Mouse (Mus musculus) stomach, postnatal 0 days (tissue): Measurements from ENCODE around the gene Cdc42ep1. TPM values are rescaled to one million over a fixed set of nuclear protein-coding genes. Genes with fewer than 3 reads are reported as not detected.

Experiments used
- ATAC-seq: fragments of 200-750 bp; cut with Nextera tagmentation; 2 replicates; pipeline ENCODE4 v1.8.0; 2017; ENCODE audit not compliant: low FRiP score, low TSS enrichment
- DNase-seq: peaks from one replicate; pipeline ENCODE4 v3.0.0-alpha.2; 2016; ENCODE audit warnings: low spot score
- H3K27ac ChIP-seq: fragments of 300-500 bp; sonication (generic); replicated peaks from 2 replicates; pipeline ENCODE4 v1.5.1; 2014; ENCODE audit warnings: mild to moderate bottlenecking, control low read depth
- H3K27me3 ChIP-seq: fragments of 300-500 bp; sonication (generic); 2 replicates; pipeline ENCODE4 v1.6.1; 2014; ENCODE audit warnings: low read length; ENCODE audit not compliant: control insufficient read depth, insufficient read depth
- H3K36me3 ChIP-seq: fragments of 300-500 bp; sonication (generic); 2 replicates; pipeline ENCODE4 v1.6.1; 2014; ENCODE audit warnings: low read length, mixed read lengths; ENCODE audit not compliant: control insufficient read depth, insufficient read depth
- H3K4me1 ChIP-seq: fragments of 300-500 bp; sonication (generic); replicated peaks from 2 replicates; pipeline ENCODE4 v1.6.1; 2014; ENCODE audit warnings: antibody characterized with exemption; ENCODE audit not compliant: control insufficient read depth, insufficient read depth
- H3K4me2 ChIP-seq: fragments of 300-500 bp; sonication (generic); replicated peaks from 2 replicates; pipeline ENCODE4 v1.6.1; 2014; ENCODE audit warnings: low read depth, mild to moderate bottlenecking, control low read depth, moderate library complexity
- H3K4me3 ChIP-seq: fragments of 300-500 bp; sonication (generic); 2 replicates; pipeline ENCODE4 v1.5.1; 2014; ENCODE audit warnings: low read depth, low read length, control low read depth
- H3K9ac ChIP-seq: fragments of 300-500 bp; sonication (generic); 2 replicates; pipeline ENCODE4 v1.6.1; 2014; ENCODE audit warnings: mild to moderate bottlenecking, low read length, control low read depth, mixed read lengths
- H3K9me3 ChIP-seq: fragments of 300-500 bp; sonication (generic); 2 replicates; pipeline ENCODE4 v1.6.1; 2016; ENCODE audit warnings: low read length; ENCODE audit not compliant: control insufficient read depth
- CTCF ChIP-seq: IDR thresholded peaks from 2 replicates; pipeline ENCODE4 v1.5.1; 2016; ENCODE audit warnings: antibody characterized with exemption, low read depth, mild to moderate bottlenecking, moderate library complexity
- EP300 ChIP-seq: optimal IDR thresholded peaks from 2 replicates; pipeline ENCODE3; 2016; ENCODE audit warnings: antibody characterized with exemption
- WGBS: fragments of 180-500 bp; shearing (Covaris S2); extraction: QIAGEN DNeasy Blood & Tissue Kit; methylation state at CpG from one replicate; pipeline ENCODE4 v1.1.7; 2014; 5-methylcytosine and 5-hydroxymethylcytosine counted together
- polyA plus RNA-seq: library from polyadenylated mRNA; unstranded; fragments of >200 nt; fragmentation: Nextera tagmentation; extraction: Ambion mirVana; gene quantifications from 2 replicates; pipeline ENCODE4 v1.2.1, GENCODE M21; 2015

The Cdc42ep1 gene
- polyA plus RNA-seq, 1 experiment from 2014 or later: 37.7 TPM

GRCm38 (mm10) chr15:78873803-78874435, 31.5 kb downstream of the Cdc42ep1 start:
- Histone ChIP-seq H3K4me1 (no peaks in the 10 kb centered on the region; the same call in 1 of the 2 replicates), H3K9me3 (no peaks in the 10 kb centered on the region), H3K36me3 (no peaks in the 10 kb centered on the region), H3K9ac (no peak overlapping the region), H3K4me3 (no peak overlapping the region), H3K4me2 (no peak overlapping the region), H3K27me3 (no peaks in the 10 kb centered on the region), H3K27ac (no peak overlapping the region)
- DNase-seq: no peak
- TF ChIP-seq EP300 (no peak), CTCF (peak; percentile 26)
- WGBS: 47% methylated on average over 13 of the region's 13 CpGs
- ATAC-seq: no peak

DNA sequence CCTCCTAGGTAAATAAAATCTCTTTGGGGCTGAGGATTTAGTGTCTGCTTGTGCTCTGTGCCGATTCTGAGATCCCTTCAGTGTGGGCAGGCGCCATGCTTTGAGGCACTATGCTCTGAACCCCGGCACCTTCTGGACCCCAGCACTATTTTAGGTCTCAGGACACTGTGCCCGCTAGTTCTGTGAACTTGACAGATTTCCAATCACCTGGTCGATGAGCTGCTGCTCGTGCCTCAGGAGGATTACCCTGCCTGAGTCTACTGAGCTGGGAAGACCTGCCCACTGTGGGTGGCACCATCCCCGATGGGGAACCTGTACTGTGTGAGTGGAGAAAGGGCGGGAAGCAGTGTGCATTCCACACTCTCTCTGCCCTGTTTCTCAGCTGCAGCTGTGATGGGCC, 32.6 kb downstream of the Cdc42ep1 start:
- H3K36me3 ChIP-seq: no peaks in the 10 kb centered on the region; the same call in 1 of the 2 replicates
- ATAC-seq (no peak), DNase-seq (peak; percentile 45)
- no peak overlapping the region for H3K9ac ChIP-seq
- H3K4me1 ChIP-seq: peaks cover 7% of the 10 kb centered on the region
- H3K9me3 ChIP-seq: no peaks in the 10 kb centered on the region
- no peak for TF ChIP-seq CTCF
- no peak for TF ChIP-seq EP300
- H3K4me3 ChIP-seq: no peak overlapping the region
- H3K4me2 ChIP-seq: no peak overlapping the region
- WGBS: 65% methylated on average over 8 of the region's 8 CpGs
- peak overlapping the region; percentile 88 for H3K27ac ChIP-seq
- H3K27me3 ChIP-seq: no peaks in the 10 kb centered on the region

DNA sequence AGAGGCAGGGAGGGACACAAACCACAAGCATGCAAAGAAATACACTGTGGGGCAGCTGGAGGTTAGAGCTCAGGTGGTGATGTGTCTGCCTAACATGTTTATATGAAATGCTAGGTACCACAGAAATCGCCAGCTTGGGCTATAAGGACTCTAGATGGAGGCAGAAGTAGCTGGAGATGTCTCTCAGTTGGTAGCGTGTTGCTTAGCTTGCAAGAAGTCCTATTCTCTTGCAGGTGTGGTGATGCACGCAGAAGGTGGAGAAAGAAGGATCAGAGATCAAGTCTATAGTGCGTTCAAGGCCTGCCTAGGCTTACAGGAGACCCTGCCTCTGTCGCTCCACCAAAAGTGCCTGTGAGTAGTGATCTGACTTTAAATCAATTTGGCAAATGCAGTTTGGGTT, 33.1 kb downstream of the Cdc42ep1 start:
- Histone ChIP-seq H3K4me1 (peaks cover 7% of the 10 kb centered on the region), H3K4me3 (no peak overlapping the region), H3K4me2 (no peak overlapping the region; the same call in 1 of the 2 replicates), H3K27ac (peak overlapping the region; percentile 88), H3K36me3 (no peaks in the 10 kb centered on the region; the same call in 1 of the 2 replicates), H3K9ac (peak overlapping the region; percentile 31; the same call in 1 of the 2 replicates), H3K9me3 (no peaks in the 10 kb centered on the region), H3K27me3 (no peaks in the 10 kb centered on the region)
- no peak for TF ChIP-seq EP300
- TF ChIP-seq CTCF: no peak
- WGBS: 65% methylated on average over 5 of the region's 5 CpGs
- no peak for ATAC-seq
- no peak for DNase-seq

DNA sequence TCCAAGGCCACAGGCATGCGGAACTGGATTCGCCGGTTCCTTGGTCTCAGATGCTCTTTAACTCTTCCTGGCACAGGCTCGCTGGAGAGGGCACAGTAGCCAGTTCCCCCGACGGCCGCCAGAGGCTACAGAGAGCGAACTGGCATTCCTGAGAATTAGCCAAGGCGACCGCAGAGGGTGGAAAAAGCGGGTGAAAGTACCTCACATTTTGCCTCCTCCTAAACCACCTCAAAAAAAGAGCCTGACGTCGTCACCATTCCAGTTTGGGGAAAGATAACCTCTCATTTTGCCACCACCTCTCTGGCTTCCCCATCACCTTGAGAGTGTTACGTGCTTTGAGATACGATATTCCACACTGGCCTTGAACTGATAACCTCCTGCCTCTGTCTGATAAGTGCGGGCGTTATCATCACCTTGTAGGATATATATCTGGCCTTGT, 33.9 kb downstream of the Cdc42ep1 start:
- peak; percentile 95 for DNase-seq
- Histone ChIP-seq H3K9ac (peak overlapping the region; percentile 56), H3K4me2 (peak overlapping the region; percentile 68), H3K27me3 (no peaks in the 10 kb centered on the region), H3K4me1 (peaks cover 7% of the 10 kb centered on the region), H3K27ac (peak overlapping the region; percentile 99), H3K4me3 (peak overlapping the region; percentile 63), H3K9me3 (no peaks in the 10 kb centered on the region), H3K36me3 (peaks cover 5% of the 10 kb centered on the region)
- WGBS: 3% methylated on average over 17 of the region's 17 CpGs
- TF ChIP-seq CTCF (peak; percentile 84), EP300 (peak; percentile 29)
- peak; percentile 73 for ATAC-seq

DNA sequence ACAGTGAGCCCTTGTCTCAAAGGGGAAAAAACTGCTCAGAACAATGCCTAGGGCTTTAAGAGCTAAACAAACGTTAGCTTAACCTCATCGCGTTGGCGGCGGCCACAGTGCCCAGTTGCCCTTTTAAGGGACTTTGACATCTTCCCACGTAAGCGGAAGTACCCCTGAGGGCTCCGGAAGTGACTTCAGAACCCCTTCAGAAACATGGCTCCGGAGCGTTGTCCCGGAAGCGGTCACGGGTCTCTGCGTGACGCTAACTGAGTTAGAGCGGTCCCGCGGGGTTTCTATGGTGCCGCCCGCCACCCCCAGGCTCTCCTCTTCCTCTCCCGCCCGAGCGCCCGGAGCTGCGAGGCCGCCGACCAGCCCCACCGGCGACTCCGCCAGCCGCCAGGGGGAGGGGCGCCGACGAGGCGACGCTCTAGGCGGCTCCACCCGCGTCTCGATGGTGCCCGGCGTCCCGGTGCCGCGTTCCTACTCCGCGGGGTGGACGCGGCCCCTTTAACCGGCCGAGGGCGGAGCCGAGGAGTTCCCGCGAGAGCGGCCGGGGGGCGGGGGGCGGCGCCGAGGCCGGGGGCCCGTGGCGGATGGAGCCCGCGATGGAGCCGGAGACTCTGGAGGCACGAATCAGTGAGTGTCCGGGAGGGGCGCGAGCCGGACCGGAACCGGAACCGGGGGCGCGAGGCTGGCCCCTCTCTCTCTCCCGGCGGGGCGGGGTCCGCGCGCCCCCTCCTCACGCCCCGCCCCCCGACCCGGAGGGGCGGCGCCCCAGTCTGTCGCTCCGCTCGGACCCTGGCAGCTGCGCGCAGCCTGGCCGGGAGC, 34.8 kb downstream of the Cdc42ep1 start, which contains the start of gene Gga1:
Gene Gga1, plus strand, starts transcription at position 200 of the 819 bp plus-strand sequence.
- H3K4me2 ChIP-seq: peak within 1 kb of the TSS; percentile 68
- peaks cover 13% of the 10 kb centered on the region for H3K36me3 ChIP-seq
- WGBS: under 1% methylated on average over 67 of the region's 95 CpGs
- peaks cover 7% of the 10 kb centered on the region for H3K4me1 ChIP-seq
- no peaks in the 10 kb centered on the region for H3K27me3 ChIP-seq
- peak within 1 kb of the TSS; percentile 99 for H3K27ac ChIP-seq
- H3K9me3 ChIP-seq: no peaks in the 10 kb centered on the region
- peak; percentile 88 for ATAC-seq
- TF ChIP-seq EP300 (peak; percentile 68), CTCF (peak; percentile 29)
- peak within 1 kb of the TSS; percentile 82 for H3K9ac ChIP-seq
- peak; percentile 94 for DNase-seq
- peak within 1 kb of the TSS; percentile 63 for H3K4me3 ChIP-seq
